Mouse (Mus musculus): ENCODE data around the gene Glis1.

Glis1 gene

GRCm38 (mm10) chr4:107636099-107636498 is 201.7 kb downstream of the Glis1 start:
- no peak for DNase-seq

- peak; percentile 55 to 73 for DNase-seq
Observed at GRCm38 (mm10) chr4:107637670-107638069, 203.3 kb downstream of the Glis1 start.

- DNase-seq = no peak
Observed at GRCm38 (mm10) chr4:107638303-107638702, 203.9 kb downstream of the Glis1 start.

DNA sequence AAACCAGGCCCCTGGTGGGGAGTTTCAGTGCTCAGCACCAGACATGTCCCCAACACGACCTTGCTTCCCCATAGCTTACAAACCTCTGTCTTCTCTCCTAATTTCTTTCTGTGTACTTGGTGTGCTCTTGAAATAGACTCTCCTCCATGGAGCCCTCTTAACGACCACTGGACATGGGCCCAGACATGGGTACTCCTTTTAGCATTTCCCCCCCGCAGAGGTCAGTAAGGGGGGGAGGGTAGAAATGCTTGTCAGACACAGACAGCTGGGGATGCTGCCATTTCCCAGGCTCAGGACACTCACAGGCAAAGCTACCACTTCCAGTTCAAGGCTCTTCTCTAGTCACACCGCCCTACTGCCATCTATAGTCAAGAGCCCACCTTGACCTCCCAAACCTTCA is 207.2 kb downstream of the Glis1 start:
- no peak for DNase-seq

DNA sequence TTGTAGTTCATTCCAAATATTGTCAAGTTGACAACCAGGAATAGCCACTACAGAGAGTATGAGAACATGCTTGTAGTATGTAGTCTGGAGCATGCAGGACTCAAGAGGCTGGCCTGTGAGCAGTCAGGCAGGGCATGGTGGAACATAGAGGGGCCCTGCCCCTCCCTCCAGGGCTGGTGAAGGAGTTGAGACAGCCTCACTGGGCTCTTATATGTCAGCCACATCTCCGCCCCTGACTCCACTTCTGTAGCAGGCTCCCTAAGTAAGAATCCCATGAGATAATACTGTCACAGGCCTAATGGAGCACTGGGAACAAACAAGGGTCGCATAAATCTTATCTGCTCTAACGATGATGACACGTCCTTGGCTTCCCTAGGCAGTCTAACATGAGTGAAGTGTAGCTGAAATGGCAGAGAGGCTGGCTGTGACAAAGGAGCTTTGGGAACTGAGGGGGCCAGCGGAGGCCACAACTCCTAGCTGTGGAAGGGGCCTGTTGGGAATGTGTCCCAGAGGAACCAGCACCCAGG is 214.6 kb downstream of the Glis1 start:
- DNase-seq = no peak

GRCm38 (mm10) chr4:107651021-107651496 is 216.7 kb downstream of the Glis1 start:
- DNase-seq = no peak

DNA sequence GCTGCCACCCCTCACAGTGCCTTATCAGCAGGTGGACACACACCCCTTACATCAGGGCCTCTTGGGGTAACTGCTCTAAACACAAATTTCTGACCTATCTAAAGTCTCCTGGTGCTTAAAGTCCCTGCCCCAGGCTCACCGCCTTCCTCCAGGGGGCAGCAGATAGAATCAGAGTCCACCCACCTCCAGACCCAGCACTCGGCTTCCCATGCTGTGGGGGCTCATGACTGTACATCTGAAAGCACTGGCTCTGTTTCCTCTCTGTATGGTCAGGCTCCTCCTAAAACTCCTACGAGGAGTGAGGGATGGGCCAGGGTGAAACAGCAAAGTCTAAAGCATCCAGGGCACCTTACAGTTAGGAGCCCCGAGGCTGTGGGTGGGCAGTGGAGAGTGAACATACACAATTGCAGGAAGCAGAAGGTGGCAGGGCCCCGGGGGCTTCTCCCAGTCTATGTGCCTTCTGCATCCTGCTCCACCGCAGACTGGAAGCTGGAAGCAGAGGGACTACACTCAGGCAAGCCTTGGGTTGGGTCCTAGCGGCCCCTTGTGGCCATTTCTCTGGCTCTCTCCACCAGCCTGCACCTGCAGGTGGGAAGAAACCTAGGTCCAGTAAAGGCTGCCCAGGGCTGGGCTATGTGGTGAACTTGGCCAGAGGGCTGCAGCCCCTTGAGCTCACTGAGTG is 218.3 kb downstream of the Glis1 start:
- DNase-seq = peak; percentile 84 to 89

- DNase-seq = no peak
Observed at GRCm38 (mm10) chr4:107653280-107653643, 218.9 kb downstream of the Glis1 start.

DNA sequence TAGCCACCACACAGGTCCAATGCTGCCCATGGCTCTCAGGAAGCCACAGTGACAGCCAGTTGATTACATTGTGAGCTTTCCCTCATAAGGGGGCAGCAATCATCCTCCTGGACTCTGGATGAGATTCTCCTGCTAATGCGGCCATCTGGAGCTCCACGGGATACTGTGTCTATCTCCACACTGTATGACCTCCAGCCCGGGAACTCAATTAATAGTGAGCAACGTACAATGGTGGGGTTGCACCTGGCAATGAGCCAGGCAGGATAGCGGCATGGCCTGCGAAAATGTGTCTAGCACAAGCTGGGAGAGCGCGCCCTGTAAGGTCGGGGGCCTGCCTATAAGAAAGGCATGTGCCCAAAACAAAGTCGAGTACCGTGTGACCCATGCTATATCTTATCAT is 226.3 kb downstream of the Glis1 start:
- DNase-seq = peak in 1 of 2 experiments; percentile 35

DNA sequence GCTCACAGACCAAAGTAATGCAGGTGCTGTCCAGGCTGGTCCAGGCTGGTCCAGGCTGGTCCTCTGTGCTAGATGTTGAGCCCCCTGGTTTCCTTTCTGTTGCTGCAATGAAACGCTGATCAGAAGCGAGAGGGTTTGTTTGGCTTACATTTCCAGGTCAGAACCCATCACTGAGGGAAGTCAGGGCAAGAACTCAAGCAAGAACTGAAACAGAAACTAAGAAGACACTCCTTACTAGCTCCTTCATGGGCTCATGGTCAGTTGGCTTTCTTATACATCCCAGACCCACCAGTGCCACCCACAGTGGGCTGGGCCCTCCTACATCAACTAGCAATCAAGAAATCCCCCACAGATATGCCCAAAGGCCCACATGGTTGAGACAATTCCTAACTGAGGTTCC is 234.1 kb downstream of the Glis1 start:
- no peak for DNase-seq

DNA sequence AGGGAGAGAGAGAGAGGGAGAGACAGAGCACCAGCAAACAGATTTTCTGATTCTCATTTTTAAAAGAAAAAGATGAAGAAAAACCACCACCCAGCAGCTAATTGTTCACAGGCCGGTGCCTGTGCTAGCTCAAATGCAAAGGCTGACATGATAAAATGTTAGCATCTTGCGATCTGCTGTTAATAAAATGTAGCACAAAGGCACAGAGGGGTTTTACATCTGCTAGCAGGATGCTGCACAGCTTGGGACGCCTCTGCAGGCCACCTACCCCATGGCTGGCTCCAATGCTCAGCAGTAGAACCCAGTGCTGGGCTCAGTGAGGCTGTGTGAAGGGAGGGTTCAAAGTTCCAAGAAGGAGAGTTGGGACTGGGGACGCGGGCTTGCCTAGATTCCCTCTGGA is 236.3 kb downstream of the Glis1 start:
- DNase-seq = no peak

- peak; percentile 81 to 83 for DNase-seq
Observed at GRCm38 (mm10) chr4:107673638-107674321, 239.4 kb downstream of the Glis1 start.

- no peak for DNase-seq
Observed at GRCm38 (mm10) chr4:107674322-107674644, 239.9 kb downstream of the Glis1 start.

GRCm38 (mm10) chr4:107675645-107676044 is 241.3 kb downstream of the Glis1 start:
- DNase-seq = no peak

- no peak for DNase-seq
Observed at GRCm38 (mm10) chr4:107680311-107681098, 246.1 kb downstream of the Glis1 start.

DNA sequence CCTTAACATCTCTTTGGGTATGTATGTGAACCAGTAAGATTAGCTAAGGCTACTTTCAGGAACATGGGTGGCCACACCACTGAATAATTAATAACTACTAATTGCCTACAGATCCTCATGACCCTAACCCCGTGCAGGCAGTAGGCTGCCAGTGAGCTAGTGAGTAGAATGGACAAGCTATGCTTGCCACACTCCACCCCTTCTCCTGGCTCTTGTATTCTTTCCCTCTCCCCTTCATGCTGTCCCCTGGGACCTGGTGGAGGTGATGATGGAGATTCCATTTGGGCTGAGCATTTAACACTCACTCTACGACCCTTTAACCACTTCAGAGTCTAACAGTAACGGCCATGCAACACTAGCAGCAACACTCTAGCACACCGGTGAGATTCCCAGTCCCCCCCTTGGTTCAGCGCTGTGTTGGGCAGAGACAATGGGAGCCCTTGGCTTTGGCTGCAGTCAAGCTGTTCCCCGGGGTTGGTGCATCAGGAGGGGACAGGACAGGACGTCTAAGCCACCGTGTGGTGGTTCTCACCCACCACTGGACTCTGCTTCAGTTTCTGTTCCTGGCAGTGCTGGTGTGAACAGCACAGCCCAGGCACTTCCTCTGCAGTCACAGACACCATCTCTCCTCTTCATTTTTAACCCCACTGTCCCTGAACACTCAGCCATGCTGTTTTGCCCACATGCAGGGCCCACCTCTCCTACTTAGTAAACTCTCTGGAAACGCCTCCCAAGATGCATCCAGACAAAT is 246.9 kb downstream of the Glis1 start:
- no peak for DNase-seq

DNA sequence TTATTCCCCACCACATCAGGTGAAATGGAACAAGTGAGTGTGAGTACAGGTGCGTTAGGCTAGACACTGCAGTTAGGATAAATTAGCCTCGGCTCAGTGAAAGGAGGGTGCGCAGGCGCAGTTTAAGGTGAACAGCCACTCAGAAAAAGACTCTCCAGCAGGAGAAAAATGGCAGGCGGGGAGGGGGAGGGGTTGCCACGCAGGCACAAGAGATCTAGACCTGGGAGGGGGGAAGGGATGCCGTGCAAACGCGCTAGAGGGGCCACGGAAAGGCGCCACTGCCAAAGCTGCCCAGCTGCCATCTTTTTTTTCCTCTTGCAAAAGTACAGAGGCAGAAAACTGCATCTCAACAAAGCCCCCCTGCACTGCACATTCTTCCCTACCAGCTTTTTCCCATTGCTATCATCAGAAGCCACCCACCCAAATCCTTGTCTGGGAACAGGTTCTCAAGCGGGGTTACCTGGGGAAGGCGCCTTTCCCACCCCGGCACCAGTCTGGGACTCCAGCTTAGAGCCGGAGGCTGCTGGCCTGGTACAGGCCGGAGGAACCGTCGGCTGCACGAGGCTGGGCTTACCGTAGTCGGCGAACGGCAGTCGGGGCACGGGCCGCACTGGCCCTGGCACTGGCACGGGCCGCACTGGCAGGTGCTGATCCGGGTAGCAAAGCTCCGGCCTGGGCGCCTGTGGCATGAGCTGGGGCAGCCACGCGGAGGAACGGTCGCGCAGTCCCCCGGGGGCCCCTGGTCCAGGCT is 248.8 kb downstream of the Glis1 start:
- DNase-seq = no peak

DNA sequence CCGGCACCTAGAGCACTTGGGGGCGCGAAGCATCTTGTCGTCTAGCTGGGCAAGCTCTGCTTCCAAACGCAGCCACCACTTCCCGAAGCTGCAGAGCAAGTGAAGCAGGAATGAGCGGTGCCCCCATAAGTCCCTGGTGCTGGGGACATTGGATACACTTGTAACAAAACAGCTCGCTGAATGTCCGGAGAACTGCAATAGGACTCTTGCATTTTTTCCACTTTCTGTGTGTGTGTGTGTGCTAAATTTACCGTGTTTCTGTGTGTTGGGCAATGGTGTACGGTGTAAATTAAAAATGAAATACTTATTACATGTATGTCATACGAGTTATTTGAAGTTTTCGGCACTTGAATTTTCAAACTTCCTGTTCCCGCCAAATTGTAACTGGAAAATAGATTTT is 249.7 kb downstream of the Glis1 start, which contains the start of gene Dmrtb1:
Gene Dmrtb1, minus strand, starts transcription at position 101 of the 400 bp plus-strand sequence.
- no peak for DNase-seq

All from kidney, postnatal 25 days (tissue).